Mouse (Mus musculus): ENCODE results near the gene Prpf6. TPM values are rescaled to one million over a fixed set of nuclear protein-coding genes. Genes with fewer than 3 reads are reported as not detected.
A peak's percentile ranks its signal among the peaks of the same experiment; 100 is the strongest.

Prpf6 gene
- polyA plus RNA-seq, 1 experiment from 2014 or later, result 32.3 TPM

DNA sequence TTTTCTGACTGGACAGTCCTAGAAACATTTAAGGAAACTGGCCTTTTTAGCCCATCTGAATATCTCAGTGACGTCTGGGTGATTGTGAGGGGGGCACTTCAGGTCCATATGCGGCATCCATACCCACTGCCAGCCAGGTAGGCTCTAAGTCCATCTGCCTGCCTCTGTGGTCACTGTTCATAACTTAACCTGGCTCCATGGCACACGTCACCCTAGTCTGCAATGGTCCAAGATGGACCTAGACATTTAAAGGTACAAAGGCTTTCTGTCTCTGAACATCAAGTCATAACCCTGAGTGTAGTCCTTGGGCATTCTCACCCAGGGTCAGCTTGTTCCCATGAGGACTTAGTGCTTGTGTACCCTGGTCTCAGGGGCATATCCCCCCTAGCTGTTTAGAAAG lies 24.3 kb upstream of the Prpf6 start:
- Histone ChIP-seq H3K27ac (ENCODE audit: low read length) (no peak overlapping the region), H3K4me1 (ENCODE audit: insufficient read depth, low read depth, low read length) (no peaks in the 10 kb centered on the region), H3K36me3 (ENCODE audit: insufficient read depth, low read length) (no peaks in the 10 kb centered on the region; the same call in 1 of the 2 replicates), H3K9me3 (ENCODE audit: low read length) (no peaks in the 10 kb centered on the region), H3K4me2 (replicated peaks; ENCODE audit: low read depth, low read length) (no peak overlapping the region), H3K27me3 (replicated peaks; ENCODE audit: insufficient read depth, low read length) (no peaks in the 10 kb centered on the region), H3K4me3 (ENCODE audit: low read depth, low read length) (no peak overlapping the region), H3K9ac (replicated peaks; ENCODE audit: low read depth) (no peak overlapping the region)
- ATAC-seq, result no peak
- WGBS, result 82% methylated on average over 3 of the region's 3 CpGs
- DNase-seq (ENCODE audit: low spot score), result no peak
- TF ChIP-seq CTCF (IDR thresholded peaks at IDR 0.05) (no peak), EP300 (IDR thresholded peaks at IDR 0.05) (no peak)

DNA sequence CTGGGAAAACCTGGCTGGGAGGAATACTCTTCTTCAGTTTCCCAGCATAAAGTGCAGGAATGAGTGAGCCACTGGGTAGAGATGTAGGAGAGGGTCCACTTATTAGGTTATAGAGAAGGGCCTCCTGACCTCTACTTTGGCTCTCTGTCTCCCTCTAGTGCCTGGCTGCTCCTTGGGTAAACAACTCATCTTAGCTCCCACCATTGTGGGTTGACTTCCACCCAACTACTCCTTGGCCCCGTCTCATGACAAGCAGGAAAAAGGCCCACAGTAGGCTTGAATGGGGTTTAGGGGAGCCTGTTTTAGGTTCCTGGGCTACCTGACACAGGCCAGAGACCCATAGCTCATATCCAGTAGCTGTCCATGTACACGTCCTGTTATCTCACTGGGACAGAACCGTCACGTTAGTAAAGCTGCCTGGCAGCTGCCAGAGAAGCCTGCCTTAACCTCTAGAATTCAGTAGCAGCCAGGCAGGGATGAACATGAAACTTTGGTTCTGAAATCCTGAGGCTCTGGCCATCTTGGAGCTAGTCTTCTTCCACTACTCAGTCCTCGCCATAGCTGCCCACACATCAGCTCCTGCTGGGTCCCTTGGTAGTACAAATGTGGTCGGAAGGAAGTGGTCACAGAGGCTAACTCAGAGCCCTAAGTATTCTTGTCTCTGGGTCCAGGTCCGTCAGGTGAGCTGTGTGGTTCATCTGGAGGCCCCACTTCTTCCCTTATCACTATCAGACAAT lies 23.2 kb upstream of the Prpf6 start:
- no peaks in the 10 kb centered on the region for H3K4me1 ChIP-seq (ENCODE audit: insufficient read depth, low read depth, low read length)
- H3K9ac ChIP-seq (replicated peaks; ENCODE audit: low read depth), result no peak overlapping the region
- ATAC-seq, result peak; percentile 64
- no peak overlapping the region for H3K4me2 ChIP-seq (replicated peaks; ENCODE audit: low read depth, low read length)
- H3K4me3 ChIP-seq (ENCODE audit: low read depth, low read length), result no peak overlapping the region
- no peak overlapping the region for H3K27ac ChIP-seq (ENCODE audit: low read length)
- no peaks in the 10 kb centered on the region for H3K9me3 ChIP-seq (ENCODE audit: low read length)
- 60% methylated on average over 7 of the region's 7 CpGs for WGBS
- no peaks in the 10 kb centered on the region for H3K27me3 ChIP-seq (replicated peaks; ENCODE audit: insufficient read depth, low read length)
- no peak for TF ChIP-seq EP300 (IDR thresholded peaks at IDR 0.05)
- peak; percentile 78 for TF ChIP-seq CTCF (IDR thresholded peaks at IDR 0.05)
- peak; percentile 65 for DNase-seq (ENCODE audit: low spot score)
- H3K36me3 ChIP-seq (ENCODE audit: insufficient read depth, low read length), result peaks cover 9% of the 10 kb centered on the region; the same call in 1 of the 2 replicates

DNA sequence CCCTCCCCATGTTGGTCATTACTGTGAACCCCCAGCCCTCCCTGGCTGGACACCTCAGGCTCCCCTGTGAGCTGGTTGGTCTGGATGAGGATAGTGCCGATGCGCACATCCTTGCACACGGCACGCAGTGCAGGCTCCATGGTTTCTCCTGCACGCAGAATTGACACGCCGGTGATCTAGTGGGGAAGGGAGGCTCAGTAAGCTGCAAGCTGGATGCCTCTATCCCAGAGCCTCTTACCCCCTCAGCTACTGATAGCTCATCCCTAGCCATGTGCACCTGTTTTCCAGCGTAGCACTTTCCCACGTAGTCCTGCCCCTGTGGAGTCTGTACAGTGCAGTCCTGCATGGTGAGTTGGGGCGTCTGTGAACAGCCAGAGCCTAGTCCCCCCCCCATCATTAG lies 21.8 kb upstream of the Prpf6 start:
- no peak overlapping the region for H3K4me3 ChIP-seq (ENCODE audit: low read depth, low read length)
- H3K4me1 ChIP-seq (ENCODE audit: insufficient read depth, low read depth, low read length), result no peaks in the 10 kb centered on the region
- no peak overlapping the region for H3K9ac ChIP-seq (replicated peaks; ENCODE audit: low read depth)
- no peak overlapping the region for H3K4me2 ChIP-seq (replicated peaks; ENCODE audit: low read depth, low read length)
- DNase-seq (ENCODE audit: low spot score) (no peak), ATAC-seq (no peak)
- WGBS, result 94% methylated on average over 10 of the region's 10 CpGs
- no peak for TF ChIP-seq CTCF (IDR thresholded peaks at IDR 0.05)
- no peak for TF ChIP-seq EP300 (IDR thresholded peaks at IDR 0.05)
- no peaks in the 10 kb centered on the region for H3K9me3 ChIP-seq (ENCODE audit: low read length)
- no peak overlapping the region for H3K27ac ChIP-seq (ENCODE audit: low read length)
- peaks cover 18% of the 10 kb centered on the region; the same call in 1 of the 2 replicates for H3K36me3 ChIP-seq (ENCODE audit: insufficient read depth, low read length)
- no peaks in the 10 kb centered on the region for H3K27me3 ChIP-seq (replicated peaks; ENCODE audit: insufficient read depth, low read length)

DNA sequence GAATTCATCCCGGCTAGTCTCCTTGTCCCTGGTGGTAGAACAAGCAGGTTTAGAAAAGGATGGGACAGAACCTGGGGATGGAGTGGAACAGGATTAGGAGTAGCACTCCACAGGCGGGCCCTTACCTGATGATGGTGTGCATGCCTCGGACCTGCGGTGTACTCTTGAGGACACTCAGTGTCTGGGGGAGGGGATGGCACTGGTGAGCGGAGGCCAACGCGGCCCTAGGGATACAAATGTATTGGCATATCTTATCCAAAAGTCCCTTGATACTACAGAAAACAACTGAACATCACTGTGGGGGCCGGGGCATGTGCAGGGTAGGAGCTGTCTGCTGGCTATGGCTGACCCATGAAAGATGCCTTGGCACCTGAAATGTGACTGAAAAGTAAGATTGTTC lies 21.3 kb upstream of the Prpf6 start:
- Histone ChIP-seq H3K9me3 (ENCODE audit: low read length) (no peaks in the 10 kb centered on the region), H3K4me2 (replicated peaks; ENCODE audit: low read depth, low read length) (no peak overlapping the region), H3K36me3 (ENCODE audit: insufficient read depth, low read length) (peaks cover 18% of the 10 kb centered on the region; the same call in 1 of the 2 replicates), H3K27me3 (replicated peaks; ENCODE audit: insufficient read depth, low read length) (no peaks in the 10 kb centered on the region), H3K4me3 (ENCODE audit: low read depth, low read length) (no peak overlapping the region), H3K9ac (replicated peaks; ENCODE audit: low read depth) (no peak overlapping the region), H3K27ac (ENCODE audit: low read length) (no peak overlapping the region), H3K4me1 (ENCODE audit: insufficient read depth, low read depth, low read length) (no peaks in the 10 kb centered on the region)
- TF ChIP-seq CTCF (IDR thresholded peaks at IDR 0.05) (no peak), EP300 (IDR thresholded peaks at IDR 0.05) (no peak)
- WGBS, result 78% methylated on average over 8 of the region's 8 CpGs
- no peak for ATAC-seq
- no peak for DNase-seq (ENCODE audit: low spot score)

DNA sequence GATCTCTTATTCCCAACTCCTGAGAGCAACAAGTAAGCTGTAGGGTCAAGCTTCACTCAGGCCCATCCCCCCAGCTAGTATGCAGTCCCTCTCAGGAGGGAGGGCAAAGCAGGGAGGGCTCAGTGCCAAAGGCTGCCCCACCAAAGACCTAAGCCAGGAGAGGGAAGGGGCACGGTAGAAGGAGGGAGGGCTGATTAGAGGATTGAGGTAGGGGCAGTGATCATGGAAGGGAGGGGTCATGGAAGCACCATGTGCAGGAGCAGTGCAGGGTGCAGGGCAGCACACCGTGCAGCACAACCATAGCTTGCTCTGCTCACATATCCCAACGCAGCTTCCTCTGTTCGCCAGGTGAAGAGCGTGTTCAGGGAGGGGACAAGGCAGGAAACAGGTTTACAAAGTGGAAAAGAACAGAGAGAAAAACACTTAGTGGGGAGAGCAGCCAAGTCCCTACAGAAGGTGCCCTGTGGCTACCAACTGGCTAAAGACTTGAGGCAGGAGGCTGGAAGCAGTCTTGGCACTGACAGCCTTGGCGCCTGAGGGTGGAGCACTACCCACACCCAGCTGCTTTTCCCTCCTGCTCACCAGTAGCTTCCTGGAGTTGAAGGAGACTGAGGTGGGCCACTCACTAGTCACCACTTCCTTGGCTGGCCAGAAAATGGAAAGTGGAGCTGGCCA lies 20.6 kb upstream of the Prpf6 start:
- Histone ChIP-seq H3K4me2 (replicated peaks; ENCODE audit: low read depth, low read length) (no peak overlapping the region), H3K9me3 (ENCODE audit: low read length) (no peaks in the 10 kb centered on the region), H3K4me3 (ENCODE audit: low read depth, low read length) (no peak overlapping the region), H3K4me1 (ENCODE audit: insufficient read depth, low read depth, low read length) (no peaks in the 10 kb centered on the region), H3K36me3 (ENCODE audit: insufficient read depth, low read length) (peaks cover 18% of the 10 kb centered on the region; the same call in 1 of the 2 replicates), H3K9ac (replicated peaks; ENCODE audit: low read depth) (no peak overlapping the region), H3K27ac (ENCODE audit: low read length) (no peak overlapping the region), H3K27me3 (replicated peaks; ENCODE audit: insufficient read depth, low read length) (no peaks in the 10 kb centered on the region)
- no peak for TF ChIP-seq EP300 (IDR thresholded peaks at IDR 0.05)
- no peak for TF ChIP-seq CTCF (IDR thresholded peaks at IDR 0.05)
- DNase-seq (ENCODE audit: low spot score) (no peak), ATAC-seq (no peak)
- WGBS, result 55% methylated on average over 6 of the region's 6 CpGs

DNA sequence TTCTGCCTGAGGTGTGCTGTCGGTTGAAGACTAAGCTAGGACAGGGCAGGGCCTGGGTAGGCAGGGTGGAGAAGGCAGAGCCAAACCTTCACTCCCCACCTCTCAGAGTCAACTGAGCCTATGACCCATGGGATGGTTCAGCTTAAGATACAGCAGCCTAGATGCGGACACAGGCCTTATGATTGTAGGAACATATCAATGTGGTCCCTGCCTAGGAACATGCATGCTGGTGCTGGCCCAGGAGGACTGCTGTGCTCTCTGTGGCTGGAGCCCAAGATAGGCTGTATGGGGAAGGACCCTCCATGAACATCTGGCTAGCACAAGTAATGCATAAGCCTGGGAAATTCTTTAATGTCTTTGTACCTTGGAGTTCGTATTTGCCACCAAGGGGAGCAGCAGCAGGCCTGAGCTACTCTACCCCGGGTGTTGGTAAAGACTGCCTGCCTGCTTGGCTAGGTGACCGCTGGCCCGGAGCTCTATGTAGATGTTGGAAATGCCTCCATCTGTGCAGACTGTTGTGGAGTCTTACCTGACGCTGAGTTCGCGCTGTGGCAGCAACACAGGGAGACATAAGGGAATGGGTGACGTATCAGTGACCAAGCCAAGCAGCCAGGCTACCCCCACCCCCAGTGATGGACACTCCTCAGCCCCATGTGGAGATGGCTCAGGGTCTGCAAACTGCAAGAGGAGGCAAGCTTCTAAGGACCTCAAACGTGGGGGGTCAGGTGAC lies 19.6 kb upstream of the Prpf6 start:
- Histone ChIP-seq H3K4me3 (ENCODE audit: low read depth, low read length) (no peak overlapping the region), H3K27me3 (replicated peaks; ENCODE audit: insufficient read depth, low read length) (no peaks in the 10 kb centered on the region), H3K36me3 (ENCODE audit: insufficient read depth, low read length) (peaks cover 18% of the 10 kb centered on the region; the same call in 1 of the 2 replicates), H3K9me3 (ENCODE audit: low read length) (no peaks in the 10 kb centered on the region), H3K9ac (replicated peaks; ENCODE audit: low read depth) (no peak overlapping the region), H3K27ac (ENCODE audit: low read length) (no peak overlapping the region), H3K4me1 (ENCODE audit: insufficient read depth, low read depth, low read length) (no peaks in the 10 kb centered on the region), H3K4me2 (replicated peaks; ENCODE audit: low read depth, low read length) (no peak overlapping the region)
- DNase-seq (ENCODE audit: low spot score) (no peak), ATAC-seq (no peak)
- TF ChIP-seq EP300 (IDR thresholded peaks at IDR 0.05), result no peak
- no peak for TF ChIP-seq CTCF (IDR thresholded peaks at IDR 0.05)
- 92% methylated on average over 11 of the region's 11 CpGs for WGBS

All from lung, postnatal 0 days (tissue).